Mouse (Mus musculus) intestine, embryonic 14.5 days (tissue): ENCODE results near the gene Donson. TPM values are rescaled to one million over a fixed set of nuclear protein-coding genes. Genes with fewer than 3 reads are reported as not detected.

ENCODE experiments used
- ATAC-seq: fragments of 200-750 bp; cut with Nextera tagmentation; replicated peaks from 2 replicates; pipeline ENCODE4 v1.8.0; 2017; ENCODE audit warnings: low read depth, moderate number of reproducible peaks, moderate TSS enrichment, moderate library complexity; ENCODE audit not compliant: low FRiP score, low TSS enrichment
- DNase-seq: peaks from one replicate; pipeline ENCODE4 v3.0.0-alpha.2; 2018; ENCODE audit warnings: low spot score
- H3K27ac ChIP-seq: fragments of 300-500 bp; sonication (generic); 2 replicates; pipeline ENCODE4 v1.5.1; 2014; ENCODE audit warnings: low read depth, mild to moderate bottlenecking, control low read depth
- H3K27me3 ChIP-seq: fragments of 300-500 bp; sonication (generic); replicated peaks from 2 replicates; pipeline ENCODE4 v1.6.1; 2014; ENCODE audit warnings: low read length, control low read depth; ENCODE audit not compliant: control insufficient read depth, insufficient read depth
- H3K36me3 ChIP-seq: fragments of 300-500 bp; sonication (generic); 2 replicates; pipeline ENCODE4 v1.6.1; 2014; ENCODE audit warnings: low read length, control low read depth; ENCODE audit not compliant: control insufficient read depth, insufficient read depth
- H3K4me1 ChIP-seq: fragments of 300-500 bp; sonication (generic); replicated peaks from 2 replicates; pipeline ENCODE4 v1.6.1; 2014; ENCODE audit warnings: low read length, control low read depth, mixed read lengths; ENCODE audit not compliant: control insufficient read depth, insufficient read depth
- H3K4me2 ChIP-seq: fragments of 300-500 bp; sonication (generic); 2 replicates; pipeline ENCODE4 v1.6.1; 2014; ENCODE audit warnings: low read length
- H3K4me3 ChIP-seq: fragments of 300-500 bp; sonication (generic); 2 replicates; pipeline ENCODE4 v1.5.1; 2014; ENCODE audit warnings: low read depth, low read length, control low read depth, mixed read lengths
- H3K9ac ChIP-seq: fragments of 300-500 bp; sonication (generic); 2 replicates; pipeline ENCODE4 v1.6.1; 2014; ENCODE audit warnings: mild to moderate bottlenecking, low read length
- H3K9me3 ChIP-seq: fragments of 300-500 bp; sonication (generic); 2 replicates; pipeline ENCODE4 v1.6.1; 2016; ENCODE audit warnings: low read length, control low read depth; ENCODE audit not compliant: control insufficient read depth
- WGBS: fragments of 180-500 bp; shearing (Covaris S2); extraction: QIAGEN DNeasy Blood & Tissue Kit; methylation state at CpG from one replicate; pipeline ENCODE4 v1.1.7; 2014; 5-methylcytosine and 5-hydroxymethylcytosine counted together
- polyA plus RNA-seq: library from polyadenylated mRNA; unstranded; fragments of >200 nt; fragmentation: Nextera tagmentation; extraction: Ambion mirVana; gene quantifications from 2 replicates; pipeline ENCODE4 v1.2.1, GENCODE M21; 2014

The Donson gene
- polyA plus RNA-seq, 1 experiment from 2014 or later: 24.7 TPM

GRCm38 (mm10) chr16:91728123-91729065, 39.8 kb upstream of the Donson start, which contains the start of gene Cryzl1:
TSS of gene Cryzl1 (minus strand) at chr16:91728975.
- Histone ChIP-seq H3K4me2 (peak within 1 kb of the TSS; percentile 69), H3K27me3 (no peaks in the 10 kb centered on the region), H3K9me3 (no peaks in the 10 kb centered on the region), H3K4me1 (peaks cover 20% of the 10 kb centered on the region), H3K36me3 (no peaks in the 10 kb centered on the region), H3K27ac (peak within 1 kb of the TSS; percentile 87), H3K9ac (peak within 1 kb of the TSS; percentile 81), H3K4me3 (peak within 1 kb of the TSS; percentile 84)
- under 1% methylated on average over 46 of the region's 46 CpGs for WGBS
- peak; percentile 97 for ATAC-seq
- DNase-seq: peak; percentile 97

- no peaks in the 10 kb centered on the region for H3K9me3 ChIP-seq
- no peaks in the 10 kb centered on the region for H3K36me3 ChIP-seq
- H3K27me3 ChIP-seq: no peaks in the 10 kb centered on the region
- WGBS: 86% methylated on average over 15 of the region's 15 CpGs
- peaks cover 20% of the 10 kb centered on the region for H3K4me1 ChIP-seq
- no peak for ATAC-seq
- H3K4me3 ChIP-seq: peak overlapping the region; percentile 84
- H3K27ac ChIP-seq: no peak overlapping the region
- H3K4me2 ChIP-seq: peak overlapping the region; percentile 50
- H3K9ac ChIP-seq: no peak overlapping the region
- DNase-seq: no peak
Measured at GRCm38 (mm10) chr16:91727433-91727832, 38.9 kb upstream of the Donson start.

- Histone ChIP-seq H3K9me3 (no peaks in the 10 kb centered on the region), H3K4me2 (no peak overlapping the region), H3K4me3 (no peak overlapping the region), H3K27me3 (no peaks in the 10 kb centered on the region), H3K9ac (no peak overlapping the region), H3K27ac (no peak overlapping the region), H3K36me3 (peaks cover 7% of the 10 kb centered on the region; the same call in 1 of the 2 replicates), H3K4me1 (peaks cover 11% of the 10 kb centered on the region)
- WGBS: 62% methylated on average over 3 of the region's 3 CpGs
- no peak for DNase-seq
- no peak for ATAC-seq
Measured at GRCm38 (mm10) chr16:91724247-91724646, 35.7 kb upstream of the Donson start.

GRCm38 (mm10) chr16:91717399-91717798, 28.8 kb upstream of the Donson start:
- H3K27ac ChIP-seq: no peak overlapping the region
- DNase-seq (no peak), ATAC-seq (no peak)
- no peak overlapping the region for H3K9ac ChIP-seq
- 86% methylated on average over 4 of the region's 4 CpGs for WGBS
- no peaks in the 10 kb centered on the region for H3K9me3 ChIP-seq
- H3K4me2 ChIP-seq: no peak overlapping the region
- H3K36me3 ChIP-seq: peaks cover 42% of the 10 kb centered on the region
- H3K27me3 ChIP-seq: no peaks in the 10 kb centered on the region
- no peak overlapping the region for H3K4me3 ChIP-seq
- H3K4me1 ChIP-seq: no peaks in the 10 kb centered on the region

- H3K4me1 ChIP-seq: no peaks in the 10 kb centered on the region
- H3K27ac ChIP-seq: no peak overlapping the region
- ATAC-seq (no peak), DNase-seq (no peak)
- no peaks in the 10 kb centered on the region for H3K9me3 ChIP-seq
- 87% methylated on average over 11 of the region's 11 CpGs for WGBS
- H3K4me3 ChIP-seq: no peak overlapping the region
- no peak overlapping the region for H3K9ac ChIP-seq
- no peaks in the 10 kb centered on the region for H3K27me3 ChIP-seq
- no peak overlapping the region for H3K4me2 ChIP-seq
- peaks cover 46% of the 10 kb centered on the region for H3K36me3 ChIP-seq
Measured at GRCm38 (mm10) chr16:91716927-91717349, 28.4 kb upstream of the Donson start.

- Histone ChIP-seq H3K9me3 (no peaks in the 10 kb centered on the region), H3K27ac (no peak overlapping the region), H3K27me3 (no peaks in the 10 kb centered on the region), H3K4me2 (no peak overlapping the region), H3K4me3 (no peak overlapping the region), H3K9ac (no peak overlapping the region), H3K4me1 (no peaks in the 10 kb centered on the region), H3K36me3 (peaks cover 76% of the 10 kb centered on the region)
- DNase-seq: no peak
- no peak for ATAC-seq
- 83% methylated on average over 7 of the region's 7 CpGs for WGBS
Measured at GRCm38 (mm10) chr16:91710241-91710640, 21.7 kb upstream of the Donson start.

GRCm38 (mm10) chr16:91704603-91705340, 16.2 kb upstream of the Donson start:
- H3K4me2 ChIP-seq: no peak overlapping the region
- no peak for DNase-seq

GRCm38 (mm10) chr16:91702771-91703188, 14.2 kb upstream of the Donson start:
- H3K9me3 ChIP-seq: no peaks in the 10 kb centered on the region
- peaks cover 45% of the 10 kb centered on the region for H3K36me3 ChIP-seq
- 40% methylated on average over 3 of the region's 3 CpGs for WGBS
- H3K27me3 ChIP-seq: no peaks in the 10 kb centered on the region
- ATAC-seq (peak; percentile 89), DNase-seq (peak; percentile 67)
- no peak overlapping the region for H3K27ac ChIP-seq
- H3K4me1 ChIP-seq: peaks cover 12% of the 10 kb centered on the region; the same call in 1 of the 2 replicates
- H3K9ac ChIP-seq: no peak overlapping the region
- no peak overlapping the region for H3K4me2 ChIP-seq
- no peak overlapping the region for H3K4me3 ChIP-seq

More at GRCm38 (mm10) chr16:91704603-91705340, 16.2 kb upstream of the Donson start:
- Histone ChIP-seq H3K9ac (no peak overlapping the region), H3K27me3 (no peaks in the 10 kb centered on the region), H3K4me3 (no peak overlapping the region), H3K36me3 (peaks cover 41% of the 10 kb centered on the region), H3K4me1 (peaks cover 12% of the 10 kb centered on the region; the same call in 1 of the 2 replicates), H3K9me3 (no peaks in the 10 kb centered on the region), H3K27ac (no peak overlapping the region)
- no peak for ATAC-seq
- WGBS: 87% methylated on average over 14 of the region's 14 CpGs
